Mouse (Mus musculus): Measurements from ENCODE around the gene Dab2. TPM values are rescaled to one million over a fixed set of nuclear protein-coding genes. Genes with fewer than 3 reads are reported as not detected.

Dab2 gene
- polyA plus RNA-seq, 1 experiment from 2014 or later: 11.5 TPM

DNA sequence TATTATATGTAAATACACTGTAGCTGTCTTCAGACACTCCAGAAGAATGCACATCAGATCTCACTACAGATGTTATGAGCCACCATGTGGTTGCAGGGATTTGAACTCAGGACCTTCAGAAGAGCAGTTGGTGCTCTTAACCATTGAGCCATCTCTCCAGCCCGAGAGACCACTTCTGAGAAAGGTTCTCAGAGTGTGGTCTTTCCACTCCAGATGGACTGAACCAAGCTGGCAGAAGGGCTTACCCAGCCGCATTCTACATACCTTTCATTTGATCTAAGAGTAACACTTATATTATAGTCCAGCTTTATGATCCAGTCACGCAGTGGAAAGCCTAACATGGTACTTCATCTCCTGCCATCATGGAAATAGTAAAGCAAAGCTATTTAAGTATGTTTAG, 92.3 kb downstream of the Dab2 start:
- Histone ChIP-seq H3K36me3 (ENCODE audit: control insufficient read depth, insufficient read depth) (no peaks in the 10 kb centered on the region), H3K9ac (ENCODE audit: low read depth, low read length) (no peak overlapping the region), H3K4me1 (ENCODE audit: control insufficient read depth, low read depth, low read length) (no peaks in the 10 kb centered on the region), H3K4me2 (ENCODE audit: low read depth, low read length) (no peak overlapping the region), H3K4me3 (ENCODE audit: low read depth, low read length) (no peak overlapping the region), H3K27me3 (ENCODE audit: control insufficient read depth, insufficient read depth, low read depth, low read length) (peaks cover 9% of the 10 kb centered on the region), H3K27ac (ENCODE audit: low read length) (no peak overlapping the region), H3K9me3 (replicated peaks; ENCODE audit: control insufficient read depth, low read length) (no peaks in the 10 kb centered on the region)
- ATAC-seq (ENCODE audit: low read depth): no peak
- WGBS (ENCODE audit: insufficient replicate concordance): 53% methylated on average over 3 of the region's 3 CpGs

DNA sequence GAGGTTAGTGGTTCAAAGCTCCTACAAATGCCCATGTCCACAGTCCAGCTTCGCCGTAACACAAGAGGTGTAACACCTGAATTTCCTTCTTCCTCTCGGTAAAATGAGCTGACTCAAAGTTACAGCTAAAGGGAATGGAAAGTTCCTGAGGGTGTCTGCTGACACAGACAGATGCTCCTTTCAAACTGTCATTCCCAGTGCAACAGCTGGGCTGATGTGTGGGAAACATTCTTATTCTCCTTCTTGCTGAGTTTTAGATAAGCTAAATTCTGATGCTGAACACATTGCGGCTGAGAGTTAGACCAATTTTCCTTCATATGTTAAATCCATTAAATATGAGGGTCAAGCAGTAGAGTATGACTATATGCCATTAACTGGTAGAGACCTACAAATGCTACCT, 94.0 kb downstream of the Dab2 start:
- no peaks in the 10 kb centered on the region for H3K27me3 ChIP-seq (ENCODE audit: control insufficient read depth, insufficient read depth, low read depth, low read length)
- H3K4me1 ChIP-seq (ENCODE audit: control insufficient read depth, low read depth, low read length): no peaks in the 10 kb centered on the region
- H3K4me2 ChIP-seq (ENCODE audit: low read depth, low read length): no peak overlapping the region
- no peak overlapping the region for H3K4me3 ChIP-seq (ENCODE audit: low read depth, low read length)
- H3K36me3 ChIP-seq (ENCODE audit: control insufficient read depth, insufficient read depth): no peaks in the 10 kb centered on the region
- no peak for ATAC-seq (ENCODE audit: low read depth)
- H3K27ac ChIP-seq (ENCODE audit: low read length): no peak overlapping the region
- H3K9me3 ChIP-seq (replicated peaks; ENCODE audit: control insufficient read depth, low read length): no peaks in the 10 kb centered on the region
- no peak overlapping the region for H3K9ac ChIP-seq (ENCODE audit: low read depth, low read length)
- WGBS (ENCODE audit: insufficient replicate concordance): 68% methylated on average over 4 of the region's 4 CpGs

DNA sequence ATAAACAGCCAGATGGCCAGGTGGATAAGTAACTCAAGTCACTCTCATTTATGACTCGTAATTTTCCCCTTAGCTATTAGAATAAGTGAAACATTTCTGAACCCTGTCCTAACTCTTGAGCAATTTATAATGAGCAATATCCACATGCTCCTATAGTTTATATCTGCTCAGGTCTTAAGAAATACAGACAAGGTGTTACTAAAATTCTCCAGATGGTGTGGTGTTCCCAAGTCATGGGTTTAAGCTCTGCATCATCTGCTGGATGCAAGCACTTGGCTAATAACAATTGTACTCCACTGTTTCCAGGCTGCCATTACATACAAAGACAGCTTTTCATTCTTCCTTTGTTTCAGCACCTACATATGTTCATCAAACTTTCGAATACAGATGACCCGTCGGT, 98.6 kb downstream of the Dab2 start:
- Histone ChIP-seq H3K27ac (ENCODE audit: low read length) (no peak overlapping the region), H3K4me2 (ENCODE audit: low read depth, low read length) (no peak overlapping the region), H3K9ac (ENCODE audit: low read depth, low read length) (no peak overlapping the region), H3K4me1 (ENCODE audit: control insufficient read depth, low read depth, low read length) (no peaks in the 10 kb centered on the region), H3K9me3 (replicated peaks; ENCODE audit: control insufficient read depth, low read length) (no peaks in the 10 kb centered on the region), H3K27me3 (ENCODE audit: control insufficient read depth, insufficient read depth, low read depth, low read length) (no peaks in the 10 kb centered on the region), H3K36me3 (ENCODE audit: control insufficient read depth, insufficient read depth) (no peaks in the 10 kb centered on the region), H3K4me3 (ENCODE audit: low read depth, low read length) (no peak overlapping the region)
- 68% methylated on average over 4 of the region's 4 CpGs for WGBS (ENCODE audit: insufficient replicate concordance)
- ATAC-seq (ENCODE audit: low read depth): no peak

DNA sequence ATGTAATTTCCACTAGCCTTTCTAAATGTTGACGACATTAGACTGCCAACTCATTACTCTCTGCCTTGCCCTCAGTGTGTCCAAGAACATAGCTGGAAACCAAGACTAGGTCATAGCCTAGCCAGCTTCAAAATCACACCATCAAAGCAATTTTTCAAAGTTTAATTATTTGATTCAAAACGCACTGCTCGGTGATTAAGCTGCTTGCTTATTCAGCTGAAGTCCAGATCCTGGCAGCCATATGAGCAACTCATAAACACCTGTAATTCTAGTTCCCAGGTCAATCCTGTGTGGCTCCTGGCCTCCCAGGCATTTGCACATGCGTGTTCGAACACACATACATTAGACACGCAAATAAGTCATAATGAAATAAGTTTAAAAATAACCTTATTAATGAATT, 99.3 kb downstream of the Dab2 start:
- Histone ChIP-seq H3K4me2 (ENCODE audit: low read depth, low read length) (no peak overlapping the region), H3K9me3 (replicated peaks; ENCODE audit: control insufficient read depth, low read length) (no peaks in the 10 kb centered on the region), H3K36me3 (ENCODE audit: control insufficient read depth, insufficient read depth) (no peaks in the 10 kb centered on the region), H3K4me1 (ENCODE audit: control insufficient read depth, low read depth, low read length) (no peaks in the 10 kb centered on the region), H3K27ac (ENCODE audit: low read length) (no peak overlapping the region), H3K4me3 (ENCODE audit: low read depth, low read length) (no peak overlapping the region), H3K9ac (ENCODE audit: low read depth, low read length) (no peak overlapping the region), H3K27me3 (ENCODE audit: control insufficient read depth, insufficient read depth, low read depth, low read length) (no peaks in the 10 kb centered on the region)
- 75% methylated on average over 6 of the region's 6 CpGs for WGBS (ENCODE audit: insufficient replicate concordance)
- no peak for ATAC-seq (ENCODE audit: low read depth)

DNA sequence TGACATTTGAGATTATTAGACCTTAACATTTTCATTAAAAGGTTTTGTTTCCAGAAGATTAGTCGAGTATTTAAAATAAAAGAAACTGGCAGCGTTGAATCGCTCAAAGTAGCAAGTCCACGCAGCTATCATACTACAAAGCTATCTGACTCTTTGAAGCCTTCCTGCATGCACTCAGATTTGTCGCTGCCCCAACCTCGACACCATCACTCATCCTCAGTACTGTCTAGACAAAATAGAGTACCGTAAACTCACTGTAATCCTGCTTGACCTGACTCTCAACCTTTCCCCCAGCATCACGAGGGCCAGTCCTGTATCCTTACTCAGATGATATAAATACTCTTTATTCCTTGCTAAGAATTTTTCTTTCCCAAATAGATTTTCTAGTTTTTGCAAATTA, 100.5 kb downstream of the Dab2 start:
- Histone ChIP-seq H3K9ac (ENCODE audit: low read depth, low read length) (no peak overlapping the region), H3K36me3 (ENCODE audit: control insufficient read depth, insufficient read depth) (no peaks in the 10 kb centered on the region), H3K27me3 (ENCODE audit: control insufficient read depth, insufficient read depth, low read depth, low read length) (no peaks in the 10 kb centered on the region), H3K4me2 (ENCODE audit: low read depth, low read length) (no peak overlapping the region), H3K27ac (ENCODE audit: low read length) (no peak overlapping the region), H3K4me1 (ENCODE audit: control insufficient read depth, low read depth, low read length) (no peaks in the 10 kb centered on the region), H3K9me3 (replicated peaks; ENCODE audit: control insufficient read depth, low read length) (no peaks in the 10 kb centered on the region), H3K4me3 (ENCODE audit: low read depth, low read length) (no peak overlapping the region)
- 66% methylated on average over 8 of the region's 8 CpGs for WGBS (ENCODE audit: insufficient replicate concordance)
- ATAC-seq (ENCODE audit: low read depth): no peak

DNA sequence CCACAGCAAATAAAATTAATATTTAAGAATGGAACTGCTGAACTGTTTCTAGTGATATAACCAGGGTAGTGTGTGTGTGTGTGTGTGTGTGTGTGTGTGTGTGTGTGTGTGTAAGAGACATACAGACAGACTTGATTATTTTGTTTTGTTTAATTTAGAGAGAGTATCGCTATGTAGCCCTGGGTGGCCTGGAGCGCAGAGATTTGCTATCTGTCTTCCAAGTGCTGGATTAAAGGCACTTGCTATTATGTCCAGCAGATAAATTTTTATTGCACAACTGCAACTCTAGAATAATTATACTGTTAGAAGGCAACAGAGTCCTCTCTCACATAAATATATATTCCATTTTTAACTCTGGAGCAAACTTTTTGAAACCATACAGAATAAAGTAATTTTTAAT, 102.8 kb downstream of the Dab2 start:
- H3K4me2 ChIP-seq (ENCODE audit: low read depth, low read length): no peak overlapping the region
- no peaks in the 10 kb centered on the region for H3K36me3 ChIP-seq (ENCODE audit: control insufficient read depth, insufficient read depth)
- H3K4me1 ChIP-seq (ENCODE audit: control insufficient read depth, low read depth, low read length): no peaks in the 10 kb centered on the region
- no peaks in the 10 kb centered on the region for H3K27me3 ChIP-seq (ENCODE audit: control insufficient read depth, insufficient read depth, low read depth, low read length)
- H3K4me3 ChIP-seq (ENCODE audit: low read depth, low read length): no peak overlapping the region
- H3K9ac ChIP-seq (ENCODE audit: low read depth, low read length): no peak overlapping the region
- no peak for ATAC-seq (ENCODE audit: low read depth)
- no peaks in the 10 kb centered on the region for H3K9me3 ChIP-seq (replicated peaks; ENCODE audit: control insufficient read depth, low read length)
- 78% methylated on average over 2 of the region's 2 CpGs for WGBS (ENCODE audit: insufficient replicate concordance)
- no peak overlapping the region for H3K27ac ChIP-seq (ENCODE audit: low read length)

DNA sequence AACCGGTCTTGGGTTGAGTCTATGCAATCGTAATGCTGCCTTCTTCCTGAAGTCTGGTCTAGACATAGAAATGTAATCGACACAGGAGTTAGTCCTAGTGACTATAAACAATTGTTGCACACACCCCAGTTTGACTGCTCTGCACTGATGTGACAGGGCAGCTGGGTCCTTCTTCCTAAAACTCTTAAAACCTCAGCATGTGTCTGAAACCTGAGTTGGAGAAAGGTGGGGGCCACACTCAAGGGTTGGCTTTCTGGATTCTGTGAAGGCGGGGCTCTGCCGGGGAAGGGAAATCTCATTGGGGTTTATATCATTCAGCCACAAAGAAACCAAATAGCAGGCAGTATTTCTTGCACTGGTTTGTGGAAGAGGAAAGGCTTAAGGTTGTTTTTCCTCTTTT, 104.6 kb downstream of the Dab2 start:
- 70% methylated on average over 5 of the region's 5 CpGs for WGBS (ENCODE audit: insufficient replicate concordance)
- no peak for ATAC-seq (ENCODE audit: low read depth)

DNA sequence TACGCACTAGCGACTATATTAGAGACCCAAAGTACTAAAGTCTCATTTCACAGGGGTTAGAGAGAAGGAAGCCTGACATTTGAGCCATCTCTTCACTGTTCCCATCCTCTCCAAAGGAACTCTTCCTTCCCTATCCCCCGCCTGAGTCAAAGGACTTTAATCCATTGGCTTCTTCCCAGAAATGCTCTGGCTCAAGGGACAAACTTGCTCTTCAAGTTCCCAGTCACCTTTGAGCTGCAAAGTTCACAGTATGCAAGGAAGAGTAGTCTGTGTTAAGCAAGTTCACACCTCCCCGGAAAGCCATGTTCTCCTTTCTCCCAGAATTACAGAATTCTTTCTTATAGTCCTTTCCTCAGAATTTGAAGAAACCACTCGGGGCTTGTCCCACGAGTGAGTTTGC, 107.2 kb downstream of the Dab2 start:
- Histone ChIP-seq H3K4me2 (ENCODE audit: low read depth, low read length) (no peak overlapping the region), H3K36me3 (ENCODE audit: control insufficient read depth, insufficient read depth) (no peaks in the 10 kb centered on the region), H3K27ac (ENCODE audit: low read length) (no peak overlapping the region), H3K4me3 (ENCODE audit: low read depth, low read length) (no peak overlapping the region), H3K4me1 (ENCODE audit: control insufficient read depth, low read depth, low read length) (no peaks in the 10 kb centered on the region), H3K27me3 (ENCODE audit: control insufficient read depth, insufficient read depth, low read depth, low read length) (no peaks in the 10 kb centered on the region), H3K9me3 (replicated peaks; ENCODE audit: control insufficient read depth, low read length) (no peaks in the 10 kb centered on the region), H3K9ac (ENCODE audit: low read depth, low read length) (no peak overlapping the region)
- WGBS (ENCODE audit: insufficient replicate concordance): 64% methylated on average over 6 of the region's 6 CpGs
- no peak for ATAC-seq (ENCODE audit: low read depth)

More for the DNA sequence above, 104.6 kb downstream of the Dab2 start:
- H3K4me1 ChIP-seq (ENCODE audit: control insufficient read depth, low read depth, low read length): no peaks in the 10 kb centered on the region
- H3K27ac ChIP-seq (ENCODE audit: low read length): no peak overlapping the region
- no peaks in the 10 kb centered on the region for H3K36me3 ChIP-seq (ENCODE audit: control insufficient read depth, insufficient read depth)
- H3K27me3 ChIP-seq (ENCODE audit: control insufficient read depth, insufficient read depth, low read depth, low read length): no peaks in the 10 kb centered on the region
- H3K4me3 ChIP-seq (ENCODE audit: low read depth, low read length): no peak overlapping the region
- H3K4me2 ChIP-seq (ENCODE audit: low read depth, low read length): no peak overlapping the region
- H3K9me3 ChIP-seq (replicated peaks; ENCODE audit: control insufficient read depth, low read length): no peaks in the 10 kb centered on the region
- no peak overlapping the region for H3K9ac ChIP-seq (ENCODE audit: low read depth, low read length)

DNA sequence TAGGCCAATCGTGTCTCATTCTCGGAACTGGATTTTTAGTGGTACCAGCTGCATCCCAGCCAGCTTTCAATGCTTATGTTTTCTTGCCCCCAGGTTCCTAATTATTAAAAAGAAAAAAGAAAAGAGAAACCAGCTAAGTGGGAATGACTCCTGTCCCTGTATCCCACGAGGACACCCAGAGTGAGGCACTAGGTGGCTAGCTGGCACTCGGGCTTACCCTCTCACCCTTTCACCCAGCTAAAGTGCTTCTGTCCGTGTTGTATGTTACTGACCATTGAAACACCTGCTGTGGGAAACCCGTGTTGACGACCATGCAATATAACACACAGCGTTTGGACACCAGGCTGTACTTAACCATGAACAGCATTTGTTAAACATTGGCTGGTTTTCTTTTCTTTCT, 109.4 kb downstream of the Dab2 start:
- ATAC-seq (ENCODE audit: low read depth): no peak
- H3K9ac ChIP-seq (ENCODE audit: low read depth, low read length): no peak overlapping the region
- no peaks in the 10 kb centered on the region for H3K27me3 ChIP-seq (ENCODE audit: control insufficient read depth, insufficient read depth, low read depth, low read length)
- H3K9me3 ChIP-seq (replicated peaks; ENCODE audit: control insufficient read depth, low read length): no peaks in the 10 kb centered on the region
- no peak overlapping the region for H3K27ac ChIP-seq (ENCODE audit: low read length)
- no peak overlapping the region for H3K4me2 ChIP-seq (ENCODE audit: low read depth, low read length)
- H3K36me3 ChIP-seq (ENCODE audit: control insufficient read depth, insufficient read depth): no peaks in the 10 kb centered on the region
- no peaks in the 10 kb centered on the region for H3K4me1 ChIP-seq (ENCODE audit: control insufficient read depth, low read depth, low read length)
- H3K4me3 ChIP-seq (ENCODE audit: low read depth, low read length): no peak overlapping the region
- 57% methylated on average over 8 of the region's 8 CpGs for WGBS (ENCODE audit: insufficient replicate concordance)

DNA sequence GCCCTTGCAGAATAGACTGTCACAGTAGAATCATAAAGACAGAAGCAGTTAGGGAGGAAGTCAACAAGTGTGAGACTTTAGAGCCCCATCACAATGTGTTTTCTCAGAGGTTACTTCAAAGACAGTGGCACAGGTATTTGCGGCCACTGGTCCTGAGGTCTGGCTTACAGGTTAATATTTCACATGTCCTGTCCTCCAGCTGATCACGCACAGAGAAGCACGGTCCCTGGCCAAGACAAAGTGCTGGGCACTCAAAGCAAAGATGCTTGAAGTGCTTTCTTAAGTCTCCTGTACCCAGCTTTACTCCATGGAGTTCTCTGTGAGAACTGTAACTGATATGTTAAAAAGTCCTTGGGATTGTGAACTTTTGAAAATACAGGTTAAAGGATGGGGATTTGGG, 110.6 kb downstream of the Dab2 start:
- no peaks in the 10 kb centered on the region for H3K36me3 ChIP-seq (ENCODE audit: control insufficient read depth, insufficient read depth)
- H3K4me3 ChIP-seq (ENCODE audit: low read depth, low read length): no peak overlapping the region
- H3K9me3 ChIP-seq (replicated peaks; ENCODE audit: control insufficient read depth, low read length): no peaks in the 10 kb centered on the region
- no peaks in the 10 kb centered on the region for H3K27me3 ChIP-seq (ENCODE audit: control insufficient read depth, insufficient read depth, low read depth, low read length)
- WGBS (ENCODE audit: insufficient replicate concordance): 52% methylated on average over 3 of the region's 3 CpGs
- no peak overlapping the region for H3K27ac ChIP-seq (ENCODE audit: low read length)
- H3K4me1 ChIP-seq (ENCODE audit: control insufficient read depth, low read depth, low read length): no peaks in the 10 kb centered on the region
- ATAC-seq (ENCODE audit: low read depth): no peak
- H3K9ac ChIP-seq (ENCODE audit: low read depth, low read length): no peak overlapping the region
- H3K4me2 ChIP-seq (ENCODE audit: low read depth, low read length): no peak overlapping the region

All from liver, embryonic 16.5 days (tissue).